Mouse (Mus musculus) embryonic fibroblast, embryonic 13.5 days (primary cell): ENCODE measurements around the gene Zfp422.

Experiments
- CTCF ChIP-seq: IDR thresholded peaks from 2 replicates; pipeline ENCODE4 v1.5.1; 2011; ENCODE audit warnings: mild to moderate bottlenecking, control low read depth, low read length, moderate library complexity, borderline replicate concordance; ENCODE audit not compliant: insufficient read depth
- POLR2A ChIP-seq: IDR thresholded peaks from 2 replicates; pipeline ENCODE4 v1.6.1; 2011; ENCODE audit warnings: low read depth, mild to moderate bottlenecking, control low read depth, low read length, moderate library complexity

DNA sequence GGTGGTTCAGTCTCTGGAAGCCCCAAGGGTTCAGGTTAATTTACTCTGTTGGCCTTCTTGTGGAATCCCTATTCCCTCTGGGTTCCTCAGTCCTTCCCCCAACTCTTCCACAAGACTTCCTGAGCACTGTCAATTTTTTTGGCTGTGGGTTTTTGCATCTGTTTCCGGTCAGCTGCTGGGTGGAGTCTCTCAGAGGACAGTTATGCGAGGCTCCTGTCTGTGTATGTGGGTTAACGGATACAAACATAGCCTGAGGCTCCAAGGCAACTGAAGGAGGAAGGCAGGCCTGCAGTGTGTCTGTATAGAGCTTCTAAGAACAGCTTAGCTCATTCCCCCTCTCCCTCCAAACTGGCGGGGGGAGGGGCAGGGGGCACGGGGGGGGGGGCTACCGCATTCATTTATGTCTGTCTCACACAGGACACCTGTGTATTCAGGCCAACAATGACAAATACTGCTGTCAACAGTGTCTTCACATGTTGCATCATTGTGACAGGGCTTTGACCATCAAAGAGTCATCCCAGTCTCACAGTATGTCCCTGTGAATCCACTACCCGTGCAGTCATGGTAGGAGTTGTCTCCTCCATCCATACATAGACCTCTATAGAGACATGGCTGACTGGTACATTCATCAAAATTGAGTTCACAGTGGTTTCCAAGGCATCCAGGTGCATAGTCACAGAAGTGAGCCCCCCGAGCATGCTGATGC is 7.3 kb downstream of the Zfp422 start:
- TF ChIP-seq POLR2A (no peak), CTCF (no peak)
